Mouse (Mus musculus) kidney, adult 18-20 months (tissue): ENCODE measurements at regions not wholly inside any gene's neighbourhood (a gene's known extent, or its start where the extent isn't known, plus 50 kb on each side); places are given as distances from the start of the nearest gene placed in this dataset.

Experiments
- DNase-seq: peaks from one replicate; pipeline ENCODE4 v3.0.0; 2021

- DNase-seq, result no peak
Observed at GRCm38 (mm10) chr9:112014796-112015195, 220.9 kb downstream of the Arpp21 start.

GRCm38 (mm10) chr9:111994401-111994800 is 241.3 kb downstream of the Arpp21 start:
- no peak for DNase-seq

- DNase-seq, result no peak
Observed at GRCm38 (mm10) chr9:111993844-111994243, 241.9 kb downstream of the Arpp21 start.

GRCm38 (mm10) chr9:111990060-111990459 is 245.7 kb downstream of the Arpp21 start:
- no peak for DNase-seq

GRCm38 (mm10) chr9:111963405-111964037 is 272.2 kb downstream of the Arpp21 start:
- no peak for DNase-seq

- no peak for DNase-seq
Observed at GRCm38 (mm10) chr9:111957799-111958198, 267.7 kb upstream of the Stac start.

GRCm38 (mm10) chr9:111939271-111940067 is 249.3 kb upstream of the Stac start:
- no peak for DNase-seq

GRCm38 (mm10) chr9:111932455-111932854 is 242.3 kb upstream of the Stac start:
- no peak for DNase-seq

- DNase-seq, result peak; percentile 69
Observed at GRCm38 (mm10) chr9:111918275-111918940, 228.3 kb upstream of the Stac start.

- DNase-seq, result peak; percentile 12
Observed at GRCm38 (mm10) chr9:111916684-111917535, 226.8 kb upstream of the Stac start.

GRCm38 (mm10) chr9:111908806-111909205 is 218.7 kb upstream of the Stac start:
- DNase-seq, result no peak

GRCm38 (mm10) chr9:111900196-111900595 is 210.0 kb upstream of the Stac start:
- DNase-seq, result no peak

GRCm38 (mm10) chr9:111897626-111898025 is 207.5 kb upstream of the Stac start:
- no peak for DNase-seq

GRCm38 (mm10) chr9:111879710-111880109 is 189.6 kb upstream of the Stac start:
- no peak for DNase-seq

GRCm38 (mm10) chr9:111876846-111877245 is 186.7 kb upstream of the Stac start:
- no peak for DNase-seq

- DNase-seq, result no peak
Observed at GRCm38 (mm10) chr9:111870466-111870865, 180.3 kb upstream of the Stac start.

- DNase-seq, result no peak
Observed at GRCm38 (mm10) chr9:111869801-111870382, 179.7 kb upstream of the Stac start.

- no peak for DNase-seq
Observed at GRCm38 (mm10) chr9:111858051-111858450, 167.9 kb upstream of the Stac start.

GRCm38 (mm10) chr9:111854976-111855375 is 164.8 kb upstream of the Stac start:
- DNase-seq, result no peak

GRCm38 (mm10) chr9:111846366-111846765 is 156.2 kb upstream of the Stac start:
- no peak for DNase-seq

GRCm38 (mm10) chr9:111841151-111841550 is 151.0 kb upstream of the Stac start:
- DNase-seq, result no peak

- no peak for DNase-seq
Observed at GRCm38 (mm10) chr9:111838069-111838820, 148.1 kb upstream of the Stac start.
